Mouse (Mus musculus): ENCODE data around the gene Ccdc115.

DNA sequence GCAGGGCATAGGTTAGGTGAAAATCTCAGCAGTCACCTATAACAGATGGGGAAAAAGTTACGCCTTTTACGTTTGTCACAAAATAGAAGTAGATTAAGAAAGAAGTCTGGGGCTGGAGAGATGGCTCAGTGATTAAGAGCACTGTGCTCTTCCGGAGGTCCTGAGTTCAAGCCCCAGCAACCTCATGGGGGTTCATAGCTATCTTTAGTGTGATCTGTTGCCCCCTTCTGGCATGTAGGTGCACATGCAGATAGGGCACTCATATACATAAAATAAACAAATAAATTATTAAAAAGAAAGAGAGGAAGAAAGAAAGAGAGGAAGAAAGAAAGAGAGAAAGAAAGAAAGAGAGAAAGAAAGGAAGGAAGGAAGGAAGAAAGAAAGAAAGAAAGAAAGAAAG lies 47.9 kb upstream of the Ccdc115 start:
- TF ChIP-seq GATA1 (IDR thresholded peaks at IDR 0.05; ENCODE audit: low read length) (no peak), TAL1 (IDR thresholded peaks at IDR 0.05; ENCODE audit: low read length) (no peak)
